Mouse (Mus musculus): ENCODE measurements around the gene Bhmt2. TPM values are rescaled to one million over a fixed set of nuclear protein-coding genes. Genes with fewer than 3 reads are reported as not detected.
A peak's percentile ranks its signal among the peaks of the same experiment; 100 is the strongest.

The Bhmt2 gene
- not detected in 2 replicates for polyA plus RNA-seq (2015; fragmentation: Nextera tagmentation; extraction: Ambion mirVana)

GRCm38 (mm10) chr13:93674131-93674561, at the start of gene Bhmt2, which contains the start of gene Dmgdh:
Gene Bhmt2 (minus strand): TSS chr13:93674302.
Gene Dmgdh (plus strand): TSS chr13:93674433.
- no peaks in the 10 kb centered on the region for H3K4me1 ChIP-seq
- H3K36me3 ChIP-seq: no peaks in the 10 kb centered on the region
- WGBS: 5% methylated on average over 31 of the region's 31 CpGs
- H3K9ac ChIP-seq: no peak within 1 kb of the TSS
- no peaks in the 10 kb centered on the region for H3K9me3 ChIP-seq
- H3K4me2 ChIP-seq: peak within 1 kb of the TSS; percentile 31
- no peak within 1 kb of the TSS for H3K27ac ChIP-seq
- peaks cover 12% of the 10 kb centered on the region; the same call in 1 of the 2 replicates for H3K27me3 ChIP-seq
- no peak for ATAC-seq (ENCODE audit: insufficient number of reproducible peaks, low FRiP score, low TSS enrichment, low read depth)
- H3K4me3 ChIP-seq: peak within 1 kb of the TSS; percentile 22

- H3K4me3 ChIP-seq: no peak overlapping the region
- no peaks in the 10 kb centered on the region for H3K36me3 ChIP-seq
- 81% methylated on average over 3 of the region's 3 CpGs for WGBS
- no peak overlapping the region for H3K27ac ChIP-seq
- H3K4me1 ChIP-seq: peaks cover 4% of the 10 kb centered on the region; the same call in 1 of the 2 replicates
- H3K9me3 ChIP-seq: no peaks in the 10 kb centered on the region
- H3K4me2 ChIP-seq: no peak overlapping the region
- ATAC-seq (ENCODE audit: insufficient number of reproducible peaks, low FRiP score, low TSS enrichment, low read depth): no peak
- H3K9ac ChIP-seq: no peak overlapping the region
- no peaks in the 10 kb centered on the region for H3K27me3 ChIP-seq
These were observed 49.4 kb upstream of the Bhmt2 start for GRCm38 (mm10) chr13:93723455-93723854.

- ATAC-seq (ENCODE audit: insufficient number of reproducible peaks, low FRiP score, low TSS enrichment, low read depth): no peak
- 56% methylated on average over 4 of the region's 4 CpGs for WGBS
- Histone ChIP-seq H3K4me2 (no peak overlapping the region), H3K4me3 (no peak overlapping the region), H3K9me3 (no peaks in the 10 kb centered on the region), H3K27me3 (no peaks in the 10 kb centered on the region), H3K4me1 (peaks cover 7% of the 10 kb centered on the region), H3K27ac (no peak overlapping the region), H3K36me3 (no peaks in the 10 kb centered on the region), H3K9ac (no peak overlapping the region)
These were observed 47.8 kb upstream of the Bhmt2 start for GRCm38 (mm10) chr13:93721916-93722315.

- Histone ChIP-seq H3K4me3 (no peak overlapping the region), H3K27ac (no peak overlapping the region)
These were observed 44.8 kb upstream of the Bhmt2 start for GRCm38 (mm10) chr13:93718948-93719347.

GRCm38 (mm10) chr13:93717113-93717512, 43.0 kb upstream of the Bhmt2 start:
- ATAC-seq (ENCODE audit: insufficient number of reproducible peaks, low FRiP score, low TSS enrichment, low read depth): no peak
- no peak overlapping the region for H3K4me2 ChIP-seq
- H3K9ac ChIP-seq: no peak overlapping the region
- H3K36me3 ChIP-seq: no peaks in the 10 kb centered on the region
- no peak overlapping the region for H3K27ac ChIP-seq
- peaks cover 7% of the 10 kb centered on the region for H3K4me1 ChIP-seq
- WGBS: 31% methylated on average over 7 of the region's 7 CpGs
- H3K27me3 ChIP-seq: no peaks in the 10 kb centered on the region
- H3K4me3 ChIP-seq: no peak overlapping the region
- H3K9me3 ChIP-seq: no peaks in the 10 kb centered on the region

More at GRCm38 (mm10) chr13:93718948-93719347, 44.8 kb upstream of the Bhmt2 start:
- Histone ChIP-seq H3K9me3 (no peaks in the 10 kb centered on the region), H3K4me2 (0 out of 2 replicates have a peak overlapping the region, but pooled peaks have one; percentile 19), H3K4me1 (peaks cover 7% of the 10 kb centered on the region), H3K36me3 (no peaks in the 10 kb centered on the region), H3K9ac (no peak overlapping the region), H3K27me3 (no peaks in the 10 kb centered on the region)
- WGBS: 3% methylated on average over 7 of the region's 7 CpGs
- no peak for ATAC-seq (ENCODE audit: insufficient number of reproducible peaks, low FRiP score, low TSS enrichment, low read depth)

GRCm38 (mm10) chr13:93713826-93714225, 39.7 kb upstream of the Bhmt2 start:
- H3K9me3 ChIP-seq: no peaks in the 10 kb centered on the region
- H3K9ac ChIP-seq: no peak overlapping the region
- no peak overlapping the region for H3K4me3 ChIP-seq
- H3K36me3 ChIP-seq: no peaks in the 10 kb centered on the region
- no peak overlapping the region for H3K4me2 ChIP-seq
- WGBS: 97% methylated on average over 3 of the region's 3 CpGs
- no peak overlapping the region for H3K27ac ChIP-seq
- peaks cover 7% of the 10 kb centered on the region for H3K4me1 ChIP-seq
- ATAC-seq (ENCODE audit: insufficient number of reproducible peaks, low FRiP score, low TSS enrichment, low read depth): no peak
- no peaks in the 10 kb centered on the region for H3K27me3 ChIP-seq

- 96% methylated on average over 4 of the region's 4 CpGs for WGBS
These were observed 38.3 kb upstream of the Bhmt2 start for GRCm38 (mm10) chr13:93712362-93712761.

GRCm38 (mm10) chr13:93711226-93711625, 37.1 kb upstream of the Bhmt2 start:
- Histone ChIP-seq H3K9me3 (no peaks in the 10 kb centered on the region), H3K36me3 (no peaks in the 10 kb centered on the region), H3K4me1 (no peaks in the 10 kb centered on the region), H3K27ac (no peak overlapping the region), H3K27me3 (no peaks in the 10 kb centered on the region), H3K9ac (no peak overlapping the region), H3K4me2 (no peak overlapping the region), H3K4me3 (no peak overlapping the region)
- no peak for ATAC-seq (ENCODE audit: insufficient number of reproducible peaks, low FRiP score, low TSS enrichment, low read depth)
- WGBS: 86% methylated on average over 4 of the region's 4 CpGs

More at GRCm38 (mm10) chr13:93712362-93712761, 38.3 kb upstream of the Bhmt2 start:
- H3K4me1 ChIP-seq: peaks cover under 1% of the 10 kb centered on the region; the same call in 1 of the 2 replicates
- ATAC-seq (ENCODE audit: insufficient number of reproducible peaks, low FRiP score, low TSS enrichment, low read depth): no peak
- no peaks in the 10 kb centered on the region for H3K36me3 ChIP-seq
- no peak overlapping the region for H3K4me3 ChIP-seq
- H3K9ac ChIP-seq: no peak overlapping the region
- no peaks in the 10 kb centered on the region for H3K27me3 ChIP-seq
- H3K4me2 ChIP-seq: no peak overlapping the region
- no peak overlapping the region for H3K27ac ChIP-seq
- H3K9me3 ChIP-seq: no peaks in the 10 kb centered on the region

GRCm38 (mm10) chr13:93710325-93710724, 36.2 kb upstream of the Bhmt2 start:
- Histone ChIP-seq H3K4me2 (no peak overlapping the region), H3K4me1 (no peaks in the 10 kb centered on the region), H3K36me3 (no peaks in the 10 kb centered on the region), H3K27ac (no peak overlapping the region), H3K9ac (no peak overlapping the region), H3K4me3 (no peak overlapping the region), H3K9me3 (no peaks in the 10 kb centered on the region), H3K27me3 (no peaks in the 10 kb centered on the region)
- 86% methylated on average over 4 of the region's 4 CpGs for WGBS
- ATAC-seq (ENCODE audit: insufficient number of reproducible peaks, low FRiP score, low TSS enrichment, low read depth): no peak

GRCm38 (mm10) chr13:93707271-93707670, 33.2 kb upstream of the Bhmt2 start:
- Histone ChIP-seq H3K4me2 (no peak overlapping the region), H3K9ac (no peak overlapping the region), H3K9me3 (no peaks in the 10 kb centered on the region), H3K36me3 (no peaks in the 10 kb centered on the region), H3K27ac (no peak overlapping the region), H3K27me3 (no peaks in the 10 kb centered on the region), H3K4me1 (no peaks in the 10 kb centered on the region), H3K4me3 (no peak overlapping the region)
- 80% methylated on average over 4 of the region's 4 CpGs for WGBS
- ATAC-seq (ENCODE audit: insufficient number of reproducible peaks, low FRiP score, low TSS enrichment, low read depth): no peak

GRCm38 (mm10) chr13:93705697-93706096, 31.6 kb upstream of the Bhmt2 start:
- no peak overlapping the region for H3K9ac ChIP-seq
- no peak overlapping the region for H3K27ac ChIP-seq
- H3K27me3 ChIP-seq: no peaks in the 10 kb centered on the region
- no peaks in the 10 kb centered on the region for H3K9me3 ChIP-seq
- H3K36me3 ChIP-seq: no peaks in the 10 kb centered on the region
- no peaks in the 10 kb centered on the region for H3K4me1 ChIP-seq
- 68% methylated on average over 4 of the region's 4 CpGs for WGBS
- H3K4me2 ChIP-seq: no peak overlapping the region
- no peak overlapping the region for H3K4me3 ChIP-seq
- ATAC-seq (ENCODE audit: insufficient number of reproducible peaks, low FRiP score, low TSS enrichment, low read depth): no peak

- Histone ChIP-seq H3K9ac (no peak overlapping the region), H3K4me2 (no peak overlapping the region), H3K4me1 (no peaks in the 10 kb centered on the region), H3K27ac (no peak overlapping the region), H3K9me3 (no peaks in the 10 kb centered on the region), H3K27me3 (no peaks in the 10 kb centered on the region), H3K4me3 (no peak overlapping the region), H3K36me3 (no peaks in the 10 kb centered on the region)
- ATAC-seq (ENCODE audit: insufficient number of reproducible peaks, low FRiP score, low TSS enrichment, low read depth): no peak
- 64% methylated on average over 6 of the region's 6 CpGs for WGBS
These were observed 24.8 kb upstream of the Bhmt2 start for GRCm38 (mm10) chr13:93698866-93699265.

- whole genome bisulfite sequencing: 75% methylated on average over 1 of the region's 1 CpGs
- no peaks in the 10 kb centered on the region for H3K4me1 ChIP-seq
- no peak overlapping the region for H3K4me2 ChIP-seq
- H3K36me3 ChIP-seq: no peaks in the 10 kb centered on the region
- no peak overlapping the region for H3K4me3 ChIP-seq
- no peaks in the 10 kb centered on the region for H3K9me3 ChIP-seq
- H3K9ac ChIP-seq: no peak overlapping the region
- no peak overlapping the region for H3K27ac ChIP-seq
- no peaks in the 10 kb centered on the region for H3K27me3 ChIP-seq
- ATAC-seq (ENCODE audit: insufficient number of reproducible peaks, low FRiP score, low TSS enrichment, low read depth): no peak
These were observed 16.7 kb upstream of the Bhmt2 start for GRCm38 (mm10) chr13:93690821-93691220.
